Mouse (Mus musculus): ENCODE data around the gene Mex3b. TPM values are rescaled to one million over a fixed set of nuclear protein-coding genes. Genes with fewer than 3 reads are reported as not detected.
A peak's percentile ranks its signal among the peaks of the same experiment; 100 is the strongest.

The Mex3b gene
- polyA plus RNA-seq (2015; fragmentation: Nextera tagmentation; extraction: Ambion mirVana), result 41.7 and 52.7 TPM in 2 replicates

- Histone ChIP-seq H3K4me3 (replicated peaks; ENCODE audit: low read length) (peak within 1 kb of the TSS; percentile 91), H3K9me3 (ENCODE audit: control insufficient read depth, low read length) (no peaks in the 10 kb centered on the region), H3K9ac (replicated peaks; ENCODE audit: low read depth, low read length) (peak within 1 kb of the TSS; percentile 100), H3K27ac (ENCODE audit: low read length) (peak within 1 kb of the TSS; percentile 100), H3K27me3 (replicated peaks; ENCODE audit: control insufficient read depth, insufficient read depth, low read length) (no peaks in the 10 kb centered on the region), H3K4me2 (ENCODE audit: low read length) (peak within 1 kb of the TSS; percentile 67), H3K4me1 (replicated peaks; ENCODE audit: control insufficient read depth, insufficient read depth, low read length) (peaks cover 26% of the 10 kb centered on the region), H3K36me3 (ENCODE audit: control insufficient read depth, insufficient read depth) (peaks cover 11% of the 10 kb centered on the region)
- ATAC-seq, result no peak; the same call in 1 of the 2 replicates
- under 1% methylated on average over 61 of the region's 87 CpGs for WGBS
Observed at GRCm38 (mm10) chr7:82867271-82868121, at the start of gene Mex3b. Mex3b (plus strand) TSS chr7:82867333.

- Histone ChIP-seq H3K4me1 (replicated peaks; ENCODE audit: control insufficient read depth, insufficient read depth, low read length) (no peaks in the 10 kb centered on the region), H3K4me2 (ENCODE audit: low read length) (no peak overlapping the region), H3K9ac (replicated peaks; ENCODE audit: low read depth, low read length) (no peak overlapping the region), H3K27ac (ENCODE audit: low read length) (no peak overlapping the region), H3K36me3 (ENCODE audit: control insufficient read depth, insufficient read depth) (no peaks in the 10 kb centered on the region), H3K27me3 (replicated peaks; ENCODE audit: control insufficient read depth, insufficient read depth, low read length) (no peaks in the 10 kb centered on the region), H3K9me3 (ENCODE audit: control insufficient read depth, low read length) (no peaks in the 10 kb centered on the region), H3K4me3 (replicated peaks; ENCODE audit: low read length) (no peak overlapping the region)
- ATAC-seq, result no peak
- 91% methylated on average over 7 of the region's 7 CpGs for WGBS
Observed at GRCm38 (mm10) chr7:82819541-82819940, 47.6 kb upstream of the Mex3b start.

DNA sequence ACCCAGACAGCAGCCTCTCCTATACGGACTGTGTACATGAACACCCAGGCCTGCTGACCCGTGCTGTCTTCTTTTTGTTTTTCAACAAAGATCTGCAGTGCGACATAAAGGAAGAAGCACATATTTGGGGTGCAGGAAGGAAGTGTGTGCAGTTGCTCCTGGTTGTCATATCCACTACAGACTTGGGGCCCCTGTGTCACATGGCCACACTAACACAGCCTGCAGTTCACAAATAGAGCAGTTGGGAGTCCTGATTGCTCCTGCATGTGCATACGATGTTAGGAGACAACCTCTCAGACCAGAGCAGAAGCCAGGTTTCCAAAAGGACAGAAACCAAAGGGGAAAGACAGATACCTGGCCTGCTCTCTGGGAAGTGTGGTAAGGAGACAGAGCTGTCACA is 46.5 kb upstream of the Mex3b start:
- Histone ChIP-seq H3K4me2 (ENCODE audit: low read length) (no peak overlapping the region), H3K9ac (replicated peaks; ENCODE audit: low read depth, low read length) (no peak overlapping the region), H3K27me3 (replicated peaks; ENCODE audit: control insufficient read depth, insufficient read depth, low read length) (no peaks in the 10 kb centered on the region), H3K9me3 (ENCODE audit: control insufficient read depth, low read length) (no peaks in the 10 kb centered on the region), H3K4me3 (replicated peaks; ENCODE audit: low read length) (no peak overlapping the region), H3K27ac (ENCODE audit: low read length) (no peak overlapping the region), H3K36me3 (ENCODE audit: control insufficient read depth, insufficient read depth) (no peaks in the 10 kb centered on the region), H3K4me1 (replicated peaks; ENCODE audit: control insufficient read depth, insufficient read depth, low read length) (no peaks in the 10 kb centered on the region)
- no peak for ATAC-seq
- WGBS, result 72% methylated on average over 4 of the region's 4 CpGs

DNA sequence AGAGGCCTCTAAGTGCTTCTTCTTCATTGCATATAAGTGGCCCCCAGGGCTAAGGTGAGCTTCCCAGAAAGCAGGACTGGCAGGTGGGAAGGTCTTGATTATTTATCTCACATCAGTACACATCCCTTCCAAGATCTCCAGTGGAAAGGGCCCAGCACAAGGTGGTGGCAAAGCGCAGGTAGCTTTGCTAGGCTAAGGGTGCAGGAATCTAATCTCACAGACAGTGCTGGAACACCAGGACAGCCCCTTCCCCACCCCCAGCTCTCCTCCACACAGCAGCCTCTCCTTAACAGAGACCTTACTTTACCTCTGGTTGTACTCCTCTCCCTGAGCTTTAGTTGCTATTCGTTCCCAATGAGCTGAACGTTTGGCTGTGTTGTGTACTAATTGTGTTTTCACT is 45.6 kb upstream of the Mex3b start:
- Histone ChIP-seq H3K4me1 (replicated peaks; ENCODE audit: control insufficient read depth, insufficient read depth, low read length) (no peaks in the 10 kb centered on the region), H3K9ac (replicated peaks; ENCODE audit: low read depth, low read length) (no peak overlapping the region), H3K9me3 (ENCODE audit: control insufficient read depth, low read length) (no peaks in the 10 kb centered on the region), H3K4me2 (ENCODE audit: low read length) (no peak overlapping the region), H3K36me3 (ENCODE audit: control insufficient read depth, insufficient read depth) (no peaks in the 10 kb centered on the region), H3K27me3 (replicated peaks; ENCODE audit: control insufficient read depth, insufficient read depth, low read length) (no peaks in the 10 kb centered on the region), H3K4me3 (replicated peaks; ENCODE audit: low read length) (no peak overlapping the region), H3K27ac (ENCODE audit: low read length) (no peak overlapping the region)
- ATAC-seq, result no peak
- 52% methylated on average over 3 of the region's 3 CpGs for WGBS

GRCm38 (mm10) chr7:82822528-82822927 is 44.6 kb upstream of the Mex3b start:
- WGBS, result 58% methylated on average over 1 of the region's 1 CpGs
- Histone ChIP-seq H3K9me3 (ENCODE audit: control insufficient read depth, low read length) (no peaks in the 10 kb centered on the region), H3K4me2 (ENCODE audit: low read length) (no peak overlapping the region), H3K27me3 (replicated peaks; ENCODE audit: control insufficient read depth, insufficient read depth, low read length) (no peaks in the 10 kb centered on the region), H3K9ac (replicated peaks; ENCODE audit: low read depth, low read length) (no peak overlapping the region), H3K4me3 (replicated peaks; ENCODE audit: low read length) (no peak overlapping the region), H3K27ac (ENCODE audit: low read length) (no peak overlapping the region), H3K4me1 (replicated peaks; ENCODE audit: control insufficient read depth, insufficient read depth, low read length) (no peaks in the 10 kb centered on the region), H3K36me3 (ENCODE audit: control insufficient read depth, insufficient read depth) (no peaks in the 10 kb centered on the region)
- ATAC-seq, result no peak

DNA sequence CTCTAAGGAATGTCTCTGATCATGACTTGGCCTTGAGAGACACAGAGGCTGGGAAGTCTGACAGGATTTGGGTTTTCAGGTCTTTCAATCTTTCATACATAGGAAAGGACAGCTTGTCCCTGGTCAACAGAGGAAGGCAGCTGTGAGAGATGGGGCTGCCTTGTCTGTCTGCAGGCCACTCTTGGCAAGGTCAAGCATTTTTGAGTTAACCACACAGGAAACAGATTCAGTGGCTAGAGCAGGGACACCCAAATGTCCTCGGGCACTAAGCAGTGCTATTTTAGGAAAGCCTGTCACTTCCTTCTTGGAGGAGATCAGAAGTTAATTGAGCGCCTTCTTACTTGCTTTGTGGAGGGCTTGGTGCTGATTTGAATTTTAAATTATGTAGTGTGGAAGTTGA is 38.9 kb upstream of the Mex3b start:
- no peaks in the 10 kb centered on the region for H3K9me3 ChIP-seq (ENCODE audit: control insufficient read depth, low read length)
- H3K27ac ChIP-seq (ENCODE audit: low read length), result no peak overlapping the region
- no peaks in the 10 kb centered on the region for H3K27me3 ChIP-seq (replicated peaks; ENCODE audit: control insufficient read depth, insufficient read depth, low read length)
- 75% methylated on average over 2 of the region's 2 CpGs for WGBS
- H3K9ac ChIP-seq (replicated peaks; ENCODE audit: low read depth, low read length), result no peak overlapping the region
- no peak overlapping the region for H3K4me2 ChIP-seq (ENCODE audit: low read length)
- no peak overlapping the region for H3K4me3 ChIP-seq (replicated peaks; ENCODE audit: low read length)
- no peaks in the 10 kb centered on the region for H3K4me1 ChIP-seq (replicated peaks; ENCODE audit: control insufficient read depth, insufficient read depth, low read length)
- H3K36me3 ChIP-seq (ENCODE audit: control insufficient read depth, insufficient read depth), result no peaks in the 10 kb centered on the region
- no peak for ATAC-seq

DNA sequence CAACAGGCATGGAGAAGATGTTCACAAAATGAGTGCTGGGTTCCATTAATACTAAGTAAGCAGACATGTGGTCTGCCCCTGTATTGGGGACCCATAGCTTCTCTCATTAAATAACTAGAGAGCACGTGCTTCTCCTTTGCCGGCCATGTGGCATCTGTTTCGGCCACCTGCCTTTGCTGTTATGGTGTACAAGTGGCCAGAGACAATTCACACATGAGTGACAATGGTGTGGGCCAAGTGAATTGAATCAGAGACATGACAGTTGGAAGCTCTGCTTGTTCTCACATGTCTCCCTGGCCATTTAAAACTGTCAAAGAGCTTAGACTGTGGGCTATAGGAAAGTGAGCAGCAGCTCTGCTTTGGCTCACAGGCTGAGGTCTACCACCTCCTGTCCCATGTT is 37.6 kb upstream of the Mex3b start:
- Histone ChIP-seq H3K4me1 (replicated peaks; ENCODE audit: control insufficient read depth, insufficient read depth, low read length) (no peaks in the 10 kb centered on the region), H3K4me2 (ENCODE audit: low read length) (no peak overlapping the region), H3K4me3 (replicated peaks; ENCODE audit: low read length) (no peak overlapping the region), H3K9ac (replicated peaks; ENCODE audit: low read depth, low read length) (no peak overlapping the region), H3K27me3 (replicated peaks; ENCODE audit: control insufficient read depth, insufficient read depth, low read length) (no peaks in the 10 kb centered on the region), H3K9me3 (ENCODE audit: control insufficient read depth, low read length) (no peaks in the 10 kb centered on the region), H3K27ac (ENCODE audit: low read length) (no peak overlapping the region), H3K36me3 (ENCODE audit: control insufficient read depth, insufficient read depth) (no peaks in the 10 kb centered on the region)
- WGBS, result 75% methylated on average over 3 of the region's 3 CpGs
- ATAC-seq, result 0 out of 2 replicates have a peak, but pooled peaks have one; percentile 26

DNA sequence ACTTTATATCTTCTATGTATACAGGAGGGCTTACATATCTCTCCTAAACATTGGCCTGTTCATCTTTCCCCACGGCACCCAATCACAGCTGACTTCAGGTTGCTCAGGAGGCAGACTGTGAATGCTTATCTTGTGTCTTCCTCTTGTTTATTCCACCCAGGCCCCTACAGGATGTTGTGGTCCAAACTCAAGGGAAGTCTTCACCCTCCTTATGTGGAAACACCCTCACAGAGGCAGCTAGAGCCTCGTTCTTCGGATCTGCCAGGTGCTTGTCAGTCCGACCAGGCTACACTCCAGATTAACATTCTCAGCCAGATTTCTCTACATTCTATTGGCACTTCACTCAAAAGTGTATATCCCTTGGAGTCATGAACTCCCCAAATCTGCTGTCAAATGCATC is 32.7 kb upstream of the Mex3b start:
- Histone ChIP-seq H3K4me2 (ENCODE audit: low read length) (no peak overlapping the region), H3K4me3 (replicated peaks; ENCODE audit: low read length) (no peak overlapping the region), H3K36me3 (ENCODE audit: control insufficient read depth, insufficient read depth) (no peaks in the 10 kb centered on the region), H3K4me1 (replicated peaks; ENCODE audit: control insufficient read depth, insufficient read depth, low read length) (peaks cover 3% of the 10 kb centered on the region; the same call in 1 of the 2 replicates), H3K27me3 (replicated peaks; ENCODE audit: control insufficient read depth, insufficient read depth, low read length) (no peaks in the 10 kb centered on the region), H3K27ac (ENCODE audit: low read length) (no peak overlapping the region), H3K9me3 (ENCODE audit: control insufficient read depth, low read length) (no peaks in the 10 kb centered on the region), H3K9ac (replicated peaks; ENCODE audit: low read depth, low read length) (no peak overlapping the region)
- 75% methylated on average over 4 of the region's 4 CpGs for WGBS
- no peak for ATAC-seq

DNA sequence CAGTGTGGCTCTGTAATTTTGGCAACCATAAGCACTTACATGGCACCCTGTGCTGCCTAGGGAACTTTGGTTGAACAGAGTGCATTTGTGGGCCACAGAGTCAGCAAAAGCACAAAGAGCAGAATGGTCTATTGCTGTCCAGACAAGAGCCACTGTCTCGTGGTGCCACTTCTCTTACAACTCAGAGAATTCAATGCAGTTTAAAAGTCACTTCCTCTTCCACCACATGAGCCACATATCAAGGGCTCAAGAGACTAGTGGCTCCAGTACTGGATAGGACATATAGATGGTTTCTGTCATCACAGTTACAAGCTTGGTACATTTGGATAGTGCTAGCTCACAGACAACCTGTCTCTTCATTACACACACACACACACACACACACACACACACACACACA is 28.7 kb upstream of the Mex3b start:
- WGBS, result 61% methylated on average over 1 of the region's 1 CpGs
- Histone ChIP-seq H3K9me3 (ENCODE audit: control insufficient read depth, low read length) (no peaks in the 10 kb centered on the region), H3K27me3 (replicated peaks; ENCODE audit: control insufficient read depth, insufficient read depth, low read length) (no peaks in the 10 kb centered on the region), H3K36me3 (ENCODE audit: control insufficient read depth, insufficient read depth) (no peaks in the 10 kb centered on the region), H3K4me1 (replicated peaks; ENCODE audit: control insufficient read depth, insufficient read depth, low read length) (peaks cover 12% of the 10 kb centered on the region), H3K9ac (replicated peaks; ENCODE audit: low read depth, low read length) (no peak overlapping the region), H3K27ac (ENCODE audit: low read length) (no peak overlapping the region), H3K4me2 (ENCODE audit: low read length) (no peak overlapping the region), H3K4me3 (replicated peaks; ENCODE audit: low read length) (no peak overlapping the region)
- no peak for ATAC-seq

All from forebrain, embryonic 16.5 days (tissue).